Mouse (Mus musculus): ENCODE data around the gene Cfap300. TPM values are rescaled to one million over a fixed set of nuclear protein-coding genes. Genes with fewer than 3 reads are reported as not detected.

Cfap300 gene
- polyA plus RNA-seq, 1 experiment from 2014 or later = 16.1 TPM

DNA sequence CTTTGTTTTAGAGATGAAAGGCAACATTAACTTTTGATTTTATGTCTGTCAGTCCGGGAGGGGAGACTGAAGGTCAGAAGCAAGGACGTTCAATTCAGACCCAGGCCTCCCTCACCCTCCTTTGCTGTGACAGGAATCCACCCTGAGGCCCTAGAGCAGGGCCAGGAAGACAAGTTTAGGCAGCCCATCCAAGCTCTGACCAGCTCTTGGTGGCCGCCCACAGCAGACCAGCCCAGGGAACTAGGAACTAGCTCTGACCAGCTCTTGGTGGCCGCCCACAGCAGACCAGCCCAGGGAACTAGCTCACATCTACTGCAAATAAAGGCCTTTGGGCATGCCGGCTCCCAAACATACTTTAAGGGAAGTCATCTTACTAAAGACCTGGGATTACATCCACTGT, 65.0 kb downstream of the Cfap300 start:
- 85% methylated on average over 5 of the region's 5 CpGs for WGBS

GRCm38 (mm10) chr9:7971993-7972392, 70.6 kb downstream of the Cfap300 start:
- 84% methylated on average over 2 of the region's 2 CpGs for WGBS
- no peak overlapping the region for H3K4me3 ChIP-seq (ENCODE audit: low read depth, low read length)
- ATAC-seq = no peak
- H3K36me3 ChIP-seq (ENCODE audit: control insufficient read depth, insufficient read depth, low read length) = no peaks in the 10 kb centered on the region
- H3K4me2 ChIP-seq (ENCODE audit: low read length) = no peak overlapping the region
- no peaks in the 10 kb centered on the region for H3K27me3 ChIP-seq (ENCODE audit: control insufficient read depth, insufficient read depth, low read depth, low read length)
- H3K27ac ChIP-seq (ENCODE audit: low read length) = no peak overlapping the region
- H3K4me1 ChIP-seq (ENCODE audit: control insufficient read depth, insufficient read depth, low read length) = no peaks in the 10 kb centered on the region
- H3K9ac ChIP-seq (ENCODE audit: low read depth, low read length) = no peak overlapping the region
- no peaks in the 10 kb centered on the region for H3K9me3 ChIP-seq (replicated peaks; ENCODE audit: control insufficient read depth, low read length, poor library complexity, severe bottlenecking)

More for the DNA sequence above, 65.0 kb downstream of the Cfap300 start:
- H3K4me1 ChIP-seq (ENCODE audit: control insufficient read depth, insufficient read depth, low read length) = no peaks in the 10 kb centered on the region
- H3K4me3 ChIP-seq (ENCODE audit: low read depth, low read length) = no peak overlapping the region
- no peak overlapping the region for H3K9ac ChIP-seq (ENCODE audit: low read depth, low read length)
- no peaks in the 10 kb centered on the region for H3K9me3 ChIP-seq (replicated peaks; ENCODE audit: control insufficient read depth, low read length, poor library complexity, severe bottlenecking)
- no peak for ATAC-seq
- no peak overlapping the region for H3K4me2 ChIP-seq (ENCODE audit: low read length)
- no peaks in the 10 kb centered on the region for H3K27me3 ChIP-seq (ENCODE audit: control insufficient read depth, insufficient read depth, low read depth, low read length)
- H3K27ac ChIP-seq (ENCODE audit: low read length) = no peak overlapping the region
- no peaks in the 10 kb centered on the region for H3K36me3 ChIP-seq (ENCODE audit: control insufficient read depth, insufficient read depth, low read length)

Other genes starting within 250 kb of the Cfap300 start
- 41.8 and 43.9 TPM in 2 replicates for gene Birc2, start 205.8 kb downstream of the Cfap300 start, polyA plus RNA-seq (2015; fragmentation: Nextera tagmentation; extraction: Ambion mirVana)
- gene Birc3, start 169.6 kb downstream of the Cfap300 start, polyA plus RNA-seq (2015; fragmentation: Nextera tagmentation; extraction: Ambion mirVana) = 1.5 and 1.8 TPM in 2 replicates
- gene Yap1, start 38.2 kb downstream of the Cfap300 start, polyA plus RNA-seq (2015; fragmentation: Nextera tagmentation; extraction: Ambion mirVana) = 5.3 and 5.4 TPM in 2 replicates
- 4.1 TPM in 2 replicates for gene Cep126, start 91.5 kb upstream of the Cfap300 start, polyA plus RNA-seq (2015; fragmentation: Nextera tagmentation; extraction: Ambion mirVana)

All from midbrain, embryonic 16.5 days (tissue).